Mouse (Mus musculus): Measurements from ENCODE around the gene 4933428G20Rik.
A peak's percentile ranks its signal among the peaks of the same experiment; 100 is the strongest.

Gene 4933428G20Rik

GRCm38 (mm10) chr11:97532950-97533582, 32.9 kb upstream of the 4933428G20Rik start:
- DNase-seq: no peak

DNA sequence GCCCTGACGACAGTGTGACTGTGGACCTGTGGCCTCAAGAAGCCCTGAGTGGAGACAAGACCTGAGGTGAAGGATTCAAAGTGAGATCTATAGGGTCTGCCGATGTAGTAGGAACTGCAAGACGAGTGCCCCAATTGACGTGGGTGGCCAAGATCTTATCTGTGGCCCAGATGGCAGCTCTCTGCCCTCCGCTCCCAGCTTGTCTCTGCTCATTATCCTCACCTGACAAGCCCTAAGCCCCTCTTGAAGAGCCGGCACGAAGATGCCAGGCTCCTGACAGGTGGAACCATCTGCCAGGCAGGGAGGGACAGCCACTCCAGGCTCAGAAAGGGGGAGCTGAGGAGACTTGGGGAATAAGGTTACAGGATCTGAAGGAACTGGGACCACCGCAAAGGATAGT, 32.2 kb upstream of the 4933428G20Rik start:
- no peak for DNase-seq

- DNase-seq: peak; percentile 84
Measured at GRCm38 (mm10) chr11:97531381-97532260, 31.5 kb upstream of the 4933428G20Rik start.

GRCm38 (mm10) chr11:97530961-97531360, 30.8 kb upstream of the 4933428G20Rik start:
- DNase-seq: no peak

GRCm38 (mm10) chr11:97530069-97530468, 29.9 kb upstream of the 4933428G20Rik start:
- no peak for DNase-seq

- peak; percentile 90 for DNase-seq
Measured at GRCm38 (mm10) chr11:97528282-97528808, 28.2 kb upstream of the 4933428G20Rik start.

DNA sequence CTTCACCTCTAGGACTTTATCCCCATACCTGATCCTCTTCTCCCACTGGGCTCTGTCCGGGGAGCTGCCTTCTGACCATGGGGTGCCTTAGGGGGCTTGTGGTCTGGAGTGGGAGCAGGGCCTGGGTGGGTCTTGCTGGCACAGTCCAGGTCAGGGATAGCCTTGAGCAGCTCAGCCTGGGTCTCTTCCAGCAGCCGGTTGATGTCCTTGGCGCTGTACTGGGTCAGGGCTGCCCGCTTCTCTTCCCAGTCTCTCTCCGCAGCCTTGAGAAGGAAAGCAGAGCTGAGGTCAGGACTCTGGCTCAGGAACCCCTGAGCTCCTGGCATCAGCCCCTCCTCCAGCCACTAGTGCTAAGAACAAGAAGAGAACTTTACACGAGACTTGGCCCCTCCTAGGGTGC, 25.2 kb upstream of the 4933428G20Rik start:
- DNase-seq: no peak

DNA sequence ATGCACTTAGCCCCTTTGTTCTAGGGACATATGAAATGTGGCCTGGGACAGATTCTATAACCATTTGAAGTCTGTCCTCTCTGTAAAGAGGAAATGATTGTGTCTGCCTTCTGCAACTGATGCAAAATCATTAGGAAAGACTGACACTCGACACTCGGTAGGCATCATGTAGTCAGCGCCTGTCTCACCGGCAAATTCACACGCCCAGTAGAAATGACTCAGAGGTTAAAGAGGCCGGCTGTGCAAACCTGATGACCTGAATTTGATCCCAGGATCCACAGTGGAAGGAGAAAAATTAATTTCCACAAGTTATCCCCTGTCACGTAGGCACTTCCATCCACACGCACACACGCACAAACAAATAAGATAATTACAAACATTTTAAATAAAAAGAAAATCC, 24.2 kb upstream of the 4933428G20Rik start:
- no peak for DNase-seq

- peak; percentile 87 for DNase-seq
Measured at GRCm38 (mm10) chr11:97523827-97524261, 23.7 kb upstream of the 4933428G20Rik start.

DNA sequence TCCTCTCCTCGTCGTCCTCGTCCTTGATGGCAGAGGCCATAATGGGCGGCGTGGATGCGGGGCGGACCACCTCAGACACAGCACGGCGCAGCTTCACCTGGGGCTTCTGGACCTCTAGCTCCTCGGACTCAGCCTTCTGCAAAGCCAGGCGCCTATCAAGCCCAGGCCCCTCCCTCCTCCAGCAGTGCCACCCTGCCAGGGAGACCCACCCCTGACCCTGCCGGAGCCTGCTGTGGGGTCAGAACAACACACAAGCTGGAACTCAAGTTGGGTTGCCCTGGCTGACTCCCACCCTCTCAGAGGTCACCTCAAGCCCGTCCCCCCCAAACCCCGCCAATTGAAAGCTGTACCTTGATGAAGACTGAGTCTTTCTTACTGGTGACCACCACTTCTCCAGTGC, 23.0 kb upstream of the 4933428G20Rik start:
- DNase-seq: no peak

GRCm38 (mm10) chr11:97521741-97522474, 21.8 kb upstream of the 4933428G20Rik start:
- peak; percentile 72 for DNase-seq

- DNase-seq: peak; percentile 88
Measured at GRCm38 (mm10) chr11:97520541-97520940, 20.4 kb upstream of the 4933428G20Rik start.

- no peak for DNase-seq
Measured at GRCm38 (mm10) chr11:97513066-97513465, 12.9 kb upstream of the 4933428G20Rik start.

GRCm38 (mm10) chr11:97512511-97512910, 12.4 kb upstream of the 4933428G20Rik start:
- peak; percentile 55 for DNase-seq

GRCm38 (mm10) chr11:97511661-97512369, 11.7 kb upstream of the 4933428G20Rik start:
- DNase-seq: peak; percentile 68

DNA sequence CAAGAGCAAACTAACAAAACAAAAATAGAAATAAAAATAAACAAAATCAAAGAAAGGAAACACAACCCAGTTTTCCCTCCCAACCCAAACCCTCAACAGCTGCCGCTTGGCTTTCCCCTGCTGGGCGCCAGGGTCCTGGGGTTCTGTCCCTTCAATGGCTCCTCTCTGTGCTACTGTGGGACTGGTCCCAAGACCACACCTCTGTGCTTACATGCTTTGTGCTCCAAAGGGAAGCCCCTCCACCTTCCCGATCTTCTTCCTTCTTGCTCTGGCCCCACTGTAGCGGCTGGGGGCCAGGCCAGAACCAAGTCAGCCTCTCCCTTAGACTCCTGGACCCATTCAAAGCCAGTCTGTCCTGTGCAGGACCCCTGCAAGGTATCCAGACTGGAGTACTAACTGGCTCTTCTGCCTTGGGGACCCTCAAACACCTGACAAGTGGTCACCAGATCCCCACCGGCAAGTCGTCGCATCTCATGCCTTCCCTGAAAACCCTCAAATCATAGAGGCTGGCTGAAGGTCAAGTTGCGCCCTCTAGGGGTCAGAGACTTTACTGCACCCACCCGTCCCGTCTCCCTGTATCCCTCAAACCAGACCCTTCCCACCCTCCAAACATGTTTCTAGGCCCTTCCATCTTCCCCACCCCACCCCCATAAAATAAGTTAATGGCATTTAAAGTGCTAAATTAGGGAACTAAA, 11.0 kb upstream of the 4933428G20Rik start:
- DNase-seq: peak; percentile 79

- no peak for DNase-seq
Measured at GRCm38 (mm10) chr11:97509715-97510485, 9.8 kb upstream of the 4933428G20Rik start.

DNA sequence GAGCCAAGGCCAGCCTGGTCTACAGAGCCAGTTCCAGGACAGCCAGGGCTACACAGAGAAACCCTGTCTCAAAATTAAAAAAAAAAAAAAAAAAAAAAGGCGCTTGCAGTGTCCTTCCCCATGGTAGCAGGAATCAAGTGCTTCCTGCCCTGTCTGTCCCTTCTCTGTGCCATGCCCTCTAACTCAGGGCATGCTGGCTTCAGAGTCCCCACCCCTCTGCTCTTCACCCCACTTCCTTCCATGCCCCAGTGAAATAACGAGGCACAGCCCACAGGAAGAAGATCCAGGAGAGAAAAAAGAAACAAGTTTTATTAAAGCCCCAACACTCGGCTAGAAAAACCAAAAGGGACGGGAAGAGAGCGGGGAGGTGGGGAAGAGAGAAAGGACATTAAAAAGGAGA, 8.9 kb upstream of the 4933428G20Rik start:
- no peak for DNase-seq

DNA sequence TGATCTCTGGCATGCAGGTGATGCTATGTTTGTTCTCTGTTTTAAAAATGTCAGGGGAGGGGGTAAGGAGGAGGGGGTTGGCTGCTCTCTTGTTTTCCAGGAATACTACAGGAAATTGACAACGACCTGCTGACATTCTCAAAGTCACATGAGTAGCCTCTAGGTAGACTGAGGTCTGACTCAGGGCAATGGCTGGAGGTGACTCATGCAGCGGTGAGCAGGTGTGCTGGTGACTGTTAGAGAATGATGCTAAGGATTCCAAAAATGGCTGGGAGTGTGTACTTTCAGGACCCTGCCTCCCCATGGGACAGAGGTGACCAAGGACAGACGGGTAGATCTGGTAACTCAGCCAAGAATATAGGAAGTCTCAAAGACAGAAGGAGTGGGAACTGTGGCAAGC, 8.1 kb upstream of the 4933428G20Rik start:
- DNase-seq: no peak

DNA sequence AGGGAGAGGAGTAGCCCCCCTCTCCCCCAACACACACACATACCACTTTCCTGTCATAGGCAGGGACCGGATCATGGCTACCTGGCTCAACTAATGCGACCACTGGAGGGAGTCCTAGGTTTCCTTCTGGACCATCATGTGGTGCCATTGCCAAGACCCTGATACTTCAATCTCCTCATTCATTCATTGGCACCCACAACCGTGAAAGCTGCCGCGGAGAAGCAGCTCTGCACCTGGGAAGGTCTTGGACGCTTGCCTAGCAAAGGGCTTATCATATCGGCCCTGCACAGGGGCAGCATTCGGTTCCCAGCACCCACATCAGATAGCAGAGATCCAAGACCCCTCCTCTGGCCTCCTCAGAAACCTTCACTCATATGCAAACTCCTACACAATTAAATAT, 6.2 kb upstream of the 4933428G20Rik start:
- no peak for DNase-seq

DNA sequence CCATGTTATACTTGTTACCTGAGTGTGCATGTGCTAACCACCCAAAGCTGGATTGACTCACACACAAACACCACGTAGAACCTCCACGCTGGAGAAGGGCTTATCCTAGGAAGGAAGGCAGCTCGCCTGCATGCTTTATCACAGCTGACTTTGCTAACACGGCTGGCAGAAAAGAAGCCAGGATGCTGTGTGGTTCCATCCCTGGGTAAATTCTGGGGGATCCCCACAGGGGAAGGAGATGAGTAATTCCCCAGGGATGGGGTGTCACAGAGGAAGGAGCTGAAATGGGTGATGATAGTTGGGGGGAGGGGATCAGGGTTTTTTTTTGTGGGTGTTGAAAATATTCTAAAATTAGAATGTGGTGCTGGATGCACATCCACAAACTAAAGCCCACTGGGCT, 5.6 kb upstream of the 4933428G20Rik start:
- no peak for DNase-seq

Measured in kidney, adult 9 months (tissue).